Mouse (Mus musculus) liver, embryonic 14.5 days (tissue): ENCODE measurements around the gene Il24. TPM values are rescaled to one million over a fixed set of nuclear protein-coding genes. Genes with fewer than 3 reads are reported as not detected.

ENCODE experiments used
- ATAC-seq: fragments of 200-750 bp; cut with Nextera tagmentation; 2 replicates; pipeline ENCODE4 v1.8.0; 2017; ENCODE audit warnings: moderate number of reproducible peaks, mild to moderate bottlenecking, moderate library complexity; ENCODE audit not compliant: insufficient read depth
- DNase-seq, 3 experiments: peaks; one replicate each; pipeline ENCODE4 v3.0.0-alpha.2; 2012 to 2013; ENCODE audit warnings: low read depth in 3 of 3, low spot score in 3 of 3
- H3K27ac ChIP-seq: fragments of 300-500 bp; sonication (generic); 2 replicates; pipeline ENCODE4 v1.5.1; 2014; ENCODE audit warnings: moderate library complexity, mild to moderate bottlenecking, control low read depth, inconsistent platforms
- H3K27me3 ChIP-seq: fragments of 300-500 bp; sonication (generic); 2 replicates; pipeline ENCODE4 v1.6.1; 2014; ENCODE audit warnings: mild to moderate bottlenecking, low read length, moderate library complexity; ENCODE audit not compliant: control insufficient read depth, insufficient read depth
- H3K36me3 ChIP-seq: fragments of 300-500 bp; sonication (generic); replicated peaks from 2 replicates; pipeline ENCODE4 v1.6.1; 2014; ENCODE audit warnings: low read depth; ENCODE audit not compliant: control insufficient read depth, insufficient read depth
- H3K4me1 ChIP-seq, 2 experiments: fragments of 200-500 bp in 1 of 2; fragments of 300-500 bp in 1 of 2; sonication (generic) in 1 of 2; replicated peaks; 2 replicates each; pipeline ENCODE4 v1.6.1; 2012 to 2014; ENCODE audit warnings: antibody characterized with exemption in 1 of 2, inconsistent platforms in 1 of 2, low read length in 1 of 2; ENCODE audit not compliant: control insufficient read depth in 2 of 2, insufficient read depth in 2 of 2
- H3K4me2 ChIP-seq: fragments of 300-500 bp; sonication (generic); 2 replicates; pipeline ENCODE4 v1.6.1; 2014; ENCODE audit warnings: low read depth, mild to moderate bottlenecking, control low read depth, moderate library complexity
- H3K4me3 ChIP-seq, 2 experiments: fragments of 200-500 bp in 1 of 2; fragments of 300-500 bp in 1 of 2; sonication (generic) in 1 of 2; 2 replicates each; pipeline ENCODE4 v1.5.1; 2012 to 2014; ENCODE audit warnings: low read depth in 2 of 2, low read length in 2 of 2, mild to moderate bottlenecking in 2 of 2, control low read depth in 1 of 2, inconsistent platforms in 1 of 2, moderate library complexity in 1 of 2; ENCODE audit not compliant: insufficient read depth in 1 of 2
- H3K9ac ChIP-seq: fragments of 300-500 bp; sonication (generic); replicated peaks from 2 replicates; pipeline ENCODE4 v1.6.1; 2014; ENCODE audit warnings: mild to moderate bottlenecking, control low read depth, moderate library complexity
- H3K9me3 ChIP-seq: fragments of 300-500 bp; sonication (generic); 2 replicates; pipeline ENCODE4 v1.6.1; 2016; ENCODE audit warnings: low read length, mixed read lengths; ENCODE audit not compliant: control insufficient read depth
- CTCF ChIP-seq: IDR thresholded peaks from 2 replicates; pipeline ENCODE4 v1.5.1; 2016; ENCODE audit warnings: antibody characterized with exemption, low read depth, control low read depth
- EP300 ChIP-seq: IDR thresholded peaks from 2 replicates; pipeline ENCODE4 v1.6.1; 2016; ENCODE audit warnings: antibody characterized with exemption, low read depth
- WGBS: fragments of 180-500 bp; shearing (Covaris S2); extraction: QIAGEN DNeasy Blood & Tissue Kit; methylation state at CpG from one replicate; pipeline ENCODE4 v1.1.7; 2014; ENCODE audit not compliant: insufficient replicate concordance; 5-methylcytosine and 5-hydroxymethylcytosine counted together
- polyA plus RNA-seq, 2 experiments: library from polyadenylated mRNA; depleted of rRNA in 1 of 2; stranded (reverse) in 1 of 2; unstranded in 1 of 2; fragments of >200 nt; fragmentation: Nextera tagmentation in 1 of 2; extraction: Ambion mirVana in 1 of 2; gene quantifications; 2 replicates each; pipeline versions ENCODE4 v1.2.1 to v1.2.3; 2012 to 2014

Il24 gene
- polyA plus RNA-seq, 2 experiments, result not detected

- ATAC-seq (no peak), DNase-seq (no peak)
- no peaks in the 10 kb centered on the region for H3K4me1 ChIP-seq
- H3K36me3 ChIP-seq, result no peaks in the 10 kb centered on the region
- H3K9me3 ChIP-seq, result no peaks in the 10 kb centered on the region
- WGBS, result 56% methylated on average over 7 of the region's 7 CpGs
- no peak for TF ChIP-seq EP300
- no peak for TF ChIP-seq CTCF
- H3K27me3 ChIP-seq, result no peaks in the 10 kb centered on the region
- H3K4me2 ChIP-seq, result no peak overlapping the region
- no peak overlapping the region for H3K4me3 ChIP-seq
- no peak overlapping the region for H3K9ac ChIP-seq
- no peak overlapping the region for H3K27ac ChIP-seq
These were observed 15.3 kb upstream of the Il24 start for GRCm38 (mm10) chr1:130902505-130902904.

- Histone ChIP-seq H3K9ac (no peak overlapping the region), H3K27me3 (no peaks in the 10 kb centered on the region), H3K9me3 (no peaks in the 10 kb centered on the region), H3K27ac (no peak overlapping the region), H3K36me3 (no peaks in the 10 kb centered on the region), H3K4me1 (no peaks in the 10 kb centered on the region), H3K4me2 (no peak overlapping the region), H3K4me3 (no peak overlapping the region)
- DNase-seq (no peak), ATAC-seq (no peak)
- TF ChIP-seq EP300, result no peak
- TF ChIP-seq CTCF, result no peak
- WGBS, result 60% methylated on average over 6 of the region's 6 CpGs
These were observed 7.2 kb upstream of the Il24 start for GRCm38 (mm10) chr1:130894468-130894867.

GRCm38 (mm10) chr1:130893329-130894040 lies 6.2 kb upstream of the Il24 start:
- Histone ChIP-seq H3K36me3 (no peaks in the 10 kb centered on the region), H3K27ac (no peak overlapping the region), H3K4me2 (no peak overlapping the region), H3K4me1 (no peaks in the 10 kb centered on the region), H3K9ac (no peak overlapping the region), H3K4me3 (no peak overlapping the region), H3K9me3 (no peaks in the 10 kb centered on the region), H3K27me3 (no peaks in the 10 kb centered on the region)
- DNase-seq, result no peak
- TF ChIP-seq CTCF, result no peak
- no peak for TF ChIP-seq EP300
- WGBS, result 59% methylated on average over 9 of the region's 9 CpGs
- no peak for ATAC-seq

GRCm38 (mm10) chr1:130892446-130892845 lies 5.2 kb upstream of the Il24 start:
- no peak for TF ChIP-seq EP300
- TF ChIP-seq CTCF, result no peak
- H3K27me3 ChIP-seq, result no peaks in the 10 kb centered on the region
- no peak overlapping the region for H3K9ac ChIP-seq
- ATAC-seq, result no peak
- no peak overlapping the region for H3K4me3 ChIP-seq
- H3K9me3 ChIP-seq, result no peaks in the 10 kb centered on the region
- DNase-seq, result no peak
- H3K36me3 ChIP-seq, result no peaks in the 10 kb centered on the region
- H3K27ac ChIP-seq, result no peak overlapping the region
- H3K4me2 ChIP-seq, result no peak overlapping the region
- WGBS, result 27% methylated on average over 1 of the region's 1 CpGs
- no peaks in the 10 kb centered on the region for H3K4me1 ChIP-seq

- Histone ChIP-seq H3K4me2 (no peak overlapping the region), H3K9ac (no peak overlapping the region), H3K4me3 (no peak overlapping the region), H3K27me3 (peaks cover 3% of the 10 kb centered on the region), H3K36me3 (no peaks in the 10 kb centered on the region), H3K27ac (no peak overlapping the region), H3K9me3 (no peaks in the 10 kb centered on the region), H3K4me1 (no peaks in the 10 kb centered on the region)
- no peak for ATAC-seq
- DNase-seq, result no peak
- no peak for TF ChIP-seq CTCF
- no peak for TF ChIP-seq EP300
- WGBS, result 60% methylated on average over 4 of the region's 4 CpGs
These were observed 4.1 kb downstream of the Il24 start for GRCm38 (mm10) chr1:130883146-130883545.
